In genomic region chr13:19021529-19021928, GRCm38 (mm10) we compare ENCODE assay signal across 22 mouse cellular contexts.
DNase-seq lines count a peak whose midpoint lies in the region; ATAC-seq and TF ChIP-seq lines count a peak whose summit lies in the region.
"Had no signal": no experiment of that assay in that cellular context is flagged by ENCODE, and none has a peak within 500 bp of the region (broad histone marks: within the 10 kb centered on the region; RNA-seq: fewer than 3 reads in every experiment).

No protein-coding gene starts in this region.

- TF ChIP-seq POLR2A in cerebellum, adult 2 months (IDR thresholded peaks at IDR 0.05; ENCODE audit: borderline replicate concordance, insufficient read depth, low read length) = no peak
- no peak for TF ChIP-seq POLR2A in brain, embryonic 14.5 days (IDR thresholded peaks at IDR 0.05; ENCODE audit: borderline replicate concordance, extremely low read depth, insufficient read depth, insufficient read length, poor library complexity, severe bottlenecking)

- H3K4me2 ChIP-seq in hindbrain, embryonic 16.5 days (ENCODE audit: low read length) = no peak overlapping the region
- no peak overlapping the region for H3K4me2 ChIP-seq in hindbrain, embryonic 13.5 days
- H3K4me2 ChIP-seq: embryonic facial prominence, embryonic 15.5 days; forebrain, embryonic 15.5 days; heart, embryonic 13.5 days; limb, embryonic 12.5 days; lung, embryonic 15.5 days; stomach, embryonic 15.5 days had no signal

- peaks cover 29% of the 10 kb centered on the region for H3K4me1 ChIP-seq in cerebellum, adult 2 months (ENCODE audit: control insufficient read depth, insufficient read depth, low read length)
- no peaks in the 10 kb centered on the region; the same call in 1 of the 2 replicates for H3K4me1 ChIP-seq in hindbrain, embryonic 16.5 days (ENCODE audit: control insufficient read depth, insufficient read depth, low read depth, low read length)
- H3K4me1 ChIP-seq in hindbrain, embryonic 13.5 days (replicated peaks) = no peaks in the 10 kb centered on the region
- H3K4me1 ChIP-seq: embryonic facial prominence, embryonic 15.5 days; forebrain, embryonic 15.5 days; heart, embryonic 13.5 days; limb, embryonic 12.5 days; lung, embryonic 15.5 days; stomach, embryonic 15.5 days had no signal

- 25% methylated on average over 2 of the region's 2 CpGs for WGBS in cerebellum, adult 2 months
- WGBS in hindbrain, embryonic 16.5 days = 77% methylated on average over 2 of the region's 2 CpGs
- WGBS in hindbrain, embryonic 13.5 days = 85% methylated on average over 2 of the region's 2 CpGs

- no peaks in the 10 kb centered on the region for H3K36me3 ChIP-seq in hindbrain, embryonic 16.5 days (ENCODE audit: control insufficient read depth, insufficient read depth, low read length)
- H3K36me3 ChIP-seq in hindbrain, embryonic 13.5 days = no peaks in the 10 kb centered on the region
- H3K36me3 ChIP-seq: embryonic facial prominence, embryonic 15.5 days; forebrain, embryonic 15.5 days; heart, embryonic 13.5 days; limb, embryonic 12.5 days; lung, embryonic 15.5 days; stomach, embryonic 15.5 days had no signal

- no peaks in the 10 kb centered on the region for H3K27me3 ChIP-seq in cerebellum, adult 2 months (ENCODE audit: control insufficient read depth, insufficient read depth, low read length)
- no peaks in the 10 kb centered on the region for H3K27me3 ChIP-seq in hindbrain, embryonic 16.5 days (replicated peaks; ENCODE audit: control insufficient read depth, insufficient read depth, low read length)
- no peaks in the 10 kb centered on the region for H3K27me3 ChIP-seq in hindbrain, embryonic 13.5 days
- H3K27me3 ChIP-seq: CH12.LX; embryonic facial prominence, embryonic 15.5 days; forebrain, embryonic 15.5 days; heart, embryonic 13.5 days; limb, embryonic 12.5 days; lung, embryonic 15.5 days; stomach, embryonic 15.5 days had no signal

- peak; percentile 51; the same call in 1 of the 2 replicates for ATAC-seq in hindbrain, embryonic 16.5 days
- no peak for ATAC-seq in hindbrain, embryonic 13.5 days (ENCODE audit: low FRiP score)
- ATAC-seq: activated CD4-positive, CD25-positive, alpha-beta regulatory T cell, adult 4 months; forebrain, embryonic 15.5 days; intestine, embryonic 16.5 days had no signal

- no peak for TF ChIP-seq CTCF in cerebellum, adult 2 months (IDR thresholded peaks at IDR 0.05; ENCODE audit: borderline replicate concordance, insufficient read depth, low read depth, low read length)
- no peak for TF ChIP-seq CTCF in brain, embryonic 14.5 days (IDR thresholded peaks at IDR 0.05; ENCODE audit: borderline replicate concordance, extremely low read depth, insufficient read depth, insufficient read length)

- no peaks in the 10 kb centered on the region for H3K9me3 ChIP-seq in hindbrain, embryonic 16.5 days (ENCODE audit: control insufficient read depth, low read length)
- H3K9me3 ChIP-seq in hindbrain, embryonic 13.5 days = no peaks in the 10 kb centered on the region
- H3K9me3 ChIP-seq: embryonic facial prominence, embryonic 15.5 days; forebrain, embryonic 15.5 days; heart, embryonic 13.5 days; limb, embryonic 12.5 days; lung, embryonic 15.5 days; stomach, embryonic 15.5 days had no signal

- no peak overlapping the region for H3K4me3 ChIP-seq in cerebellum, adult 2 months (replicated peaks; ENCODE audit: insufficient read depth, low read depth, low read length)
- H3K4me3 ChIP-seq in hindbrain, embryonic 16.5 days (ENCODE audit: low read length) = no peak overlapping the region
- H3K4me3 ChIP-seq in hindbrain, embryonic 13.5 days = no peak overlapping the region
- H3K4me3 ChIP-seq: embryonic facial prominence, embryonic 15.5 days; forebrain, embryonic 15.5 days; heart, embryonic 13.5 days; limb, embryonic 12.5 days; lung, embryonic 15.5 days; stomach, embryonic 15.5 days had no signal

- peak overlapping the region; percentile 50; the same call in 1 of the 2 replicates for H3K27ac ChIP-seq in cerebellum, adult 2 months (ENCODE audit: insufficient read depth, low read length)
- H3K27ac ChIP-seq in hindbrain, embryonic 16.5 days (ENCODE audit: low read depth, low read length) = no peak overlapping the region
- no peak overlapping the region for H3K27ac ChIP-seq in hindbrain, embryonic 13.5 days
- H3K27ac ChIP-seq: embryonic facial prominence, embryonic 15.5 days; forebrain, embryonic 15.5 days; heart, embryonic 13.5 days; limb, embryonic 12.5 days; lung, embryonic 15.5 days; stomach, embryonic 15.5 days had no signal

- no peak for DNase-seq in cerebellum, adult 2 months
- DNase-seq in cerebellum, adult 9-10 months = no peak
- DNase-seq in brain, embryonic 14.5 days (ENCODE audit: low read depth) = peak; percentile 29
- DNase-seq in retina, embryonic 14.5 days (ENCODE audit: low spot score) = peak; percentile 46
- no peak for DNase-seq in gastrocnemius, adult 18-20 months (ENCODE audit: low spot score)
- DNase-seq: adrenal gland, adult 2 months; adrenal gland, postnatal 36 days; gastrocnemius, postnatal 10 days; kidney, adult 8-10 months; kidney, postnatal 10 days; right cerebral cortex, postnatal 25 days had no signal

- no peak overlapping the region for H3K9ac ChIP-seq in hindbrain, embryonic 16.5 days (ENCODE audit: low read depth, low read length)
- no peak overlapping the region for H3K9ac ChIP-seq in hindbrain, embryonic 13.5 days
- H3K9ac ChIP-seq: embryonic facial prominence, embryonic 15.5 days; forebrain, embryonic 15.5 days; heart, embryonic 13.5 days; limb, embryonic 12.5 days; lung, embryonic 15.5 days; stomach, embryonic 15.5 days had no signal

Comparison
In these comparisons a context has a peak if more than half of its experiments do, and no peak if none do; other contexts are left out.
1. DNase-seq: peak in brain, embryonic 14.5 days (single experiment) and retina, embryonic 14.5 days (single experiment); none in cerebellum, adult 2 months (0 of 2), cerebellum, adult 9-10 months (single experiment) and gastrocnemius, adult 18-20 months (single experiment).